14 mouse cellular contexts compared by ENCODE assay signal in the genomic region with DNA sequence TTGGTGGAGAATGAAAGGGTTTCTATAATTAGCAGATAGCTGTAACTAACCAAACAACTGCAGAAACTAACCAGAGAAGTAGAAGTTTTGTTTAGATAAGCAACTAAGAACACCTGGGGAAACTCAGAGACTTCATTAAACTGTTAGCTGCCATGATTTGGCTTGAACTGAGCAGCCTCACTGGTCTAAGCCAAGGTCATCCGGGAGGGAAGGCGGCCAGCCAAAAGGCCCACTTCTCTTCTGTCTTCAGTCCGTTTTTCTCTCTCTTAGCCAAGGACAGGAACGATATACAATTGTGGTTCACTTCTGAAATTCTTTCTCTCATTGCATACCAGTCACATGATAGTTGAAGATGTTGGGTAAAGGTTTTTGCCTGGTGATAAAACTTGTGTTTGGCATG. TPM values are rescaled to one million over a fixed set of nuclear protein-coding genes. Genes with fewer than 3 reads are reported as not detected.
DNase-seq lines count a peak whose midpoint lies in the region; ATAC-seq and TF ChIP-seq lines count a peak whose summit lies in the region.
"Had no signal": no experiment of that assay in that cellular context is flagged by ENCODE, and none has a peak within 500 bp of the region (broad histone marks: within the 10 kb centered on the region; RNA-seq: fewer than 3 reads in every experiment).

No protein-coding gene starts in this region.

- H3K27ac ChIP-seq in kidney, postnatal 0 days, result peak overlapping the region; percentile 51
- peak overlapping the region; percentile 48; the same call in 1 of the 2 replicates for H3K27ac ChIP-seq in heart, embryonic 16.5 days (ENCODE audit: low read length)
- no peak overlapping the region for H3K27ac ChIP-seq in midbrain, embryonic 15.5 days
- H3K27ac ChIP-seq: liver, embryonic 12.5 days had no signal

- ATAC-seq in kidney, postnatal 0 days (replicated peaks; ENCODE audit: low FRiP score, low read depth), result no peak
- ATAC-seq in heart, embryonic 16.5 days (replicated peaks; ENCODE audit: extremely low read depth, insufficient read depth, low FRiP score), result no peak
- ATAC-seq in midbrain, embryonic 15.5 days (replicated peaks), result no peak
- ATAC-seq: inflammation-experienced regulatory T-cells, adult 6 months; liver, embryonic 12.5 days had no signal

- H3K27me3 ChIP-seq in kidney, postnatal 0 days (ENCODE audit: insufficient read depth, low read length), result no peaks in the 10 kb centered on the region
- no peaks in the 10 kb centered on the region for H3K27me3 ChIP-seq in heart, embryonic 16.5 days (ENCODE audit: control insufficient read depth, insufficient read depth, low read length)
- no peaks in the 10 kb centered on the region for H3K27me3 ChIP-seq in midbrain, embryonic 15.5 days (replicated peaks)
- H3K27me3 ChIP-seq: liver, embryonic 12.5 days had no signal

- no peak for TF ChIP-seq CTCF in kidney, postnatal 0 days (IDR thresholded peaks at IDR 0.05; ENCODE audit: low read depth)

- DNase-seq in adrenal gland, adult 2 months, result peak; percentile 70
- no peak for DNase-seq in adrenal gland, adult 18-20 months (ENCODE audit: low spot score in 2 of 2)
- DNase-seq in kidney, postnatal 0 days (ENCODE audit: low spot score), result peak; percentile 70
- no peak for DNase-seq in kidney, adult 18-20 months
- peak; percentile 62 to 88 for DNase-seq in lung, postnatal 4 days
- no peak for DNase-seq in urinary bladder, adult 18-20 months (ENCODE audit: low spot score in 2 of 2)
- DNase-seq: cerebellum, adult 8-10 months; right cerebral cortex, postnatal 4 days; thymus, adult 18-20 months had no signal

- H3K4me2 ChIP-seq in kidney, postnatal 0 days (ENCODE audit: low read length), result no peak overlapping the region
- no peak overlapping the region for H3K4me2 ChIP-seq in heart, embryonic 16.5 days (ENCODE audit: low read depth, low read length)
- H3K4me2 ChIP-seq in midbrain, embryonic 15.5 days, result no peak overlapping the region
- H3K4me2 ChIP-seq: liver, embryonic 12.5 days had no signal

- 0 out of 2 replicates have a peak, but pooled peaks cover 9% of the 10 kb centered on the region for H3K36me3 ChIP-seq in kidney, postnatal 0 days (ENCODE audit: insufficient read depth, low read length)
- no peaks in the 10 kb centered on the region for H3K36me3 ChIP-seq in heart, embryonic 16.5 days (ENCODE audit: control insufficient read depth, insufficient read depth)
- H3K36me3 ChIP-seq in midbrain, embryonic 15.5 days (replicated peaks), result no peaks in the 10 kb centered on the region
- H3K36me3 ChIP-seq: G1E; liver, embryonic 12.5 days had no signal

- no peaks in the 10 kb centered on the region for H3K9me3 ChIP-seq in kidney, postnatal 0 days (replicated peaks; ENCODE audit: low read length)
- H3K9me3 ChIP-seq in heart, embryonic 16.5 days (replicated peaks; ENCODE audit: control insufficient read depth, low read length), result no peaks in the 10 kb centered on the region
- H3K9me3 ChIP-seq in midbrain, embryonic 15.5 days, result no peaks in the 10 kb centered on the region
- H3K9me3 ChIP-seq: G1E; liver, embryonic 12.5 days had no signal

- 45% methylated on average over 4 of the region's 4 CpGs for WGBS in kidney, postnatal 0 days
- WGBS in heart, embryonic 16.5 days, result 45% methylated on average over 4 of the region's 4 CpGs
- 88% methylated on average over 4 of the region's 4 CpGs for WGBS in midbrain, embryonic 15.5 days

- no peak overlapping the region for H3K9ac ChIP-seq in kidney, postnatal 0 days (ENCODE audit: low read depth, low read length)
- no peak overlapping the region for H3K9ac ChIP-seq in heart, embryonic 16.5 days (ENCODE audit: low read length)
- H3K9ac ChIP-seq in midbrain, embryonic 15.5 days, result no peak overlapping the region
- H3K9ac ChIP-seq: liver, embryonic 12.5 days had no signal

- peaks cover 49% of the 10 kb centered on the region for H3K4me1 ChIP-seq in kidney, postnatal 0 days (replicated peaks; ENCODE audit: insufficient read depth, low read length)
- peaks cover 63% of the 10 kb centered on the region for H3K4me1 ChIP-seq in heart, embryonic 16.5 days (ENCODE audit: control insufficient read depth, insufficient read depth, low read length)
- peaks cover 7% of the 10 kb centered on the region for H3K4me1 ChIP-seq in midbrain, embryonic 15.5 days

- H3K4me3 ChIP-seq in kidney, postnatal 0 days (replicated peaks; ENCODE audit: low read depth, low read length), result no peak overlapping the region
- H3K4me3 ChIP-seq in heart, embryonic 16.5 days (ENCODE audit: low read length), result no peak overlapping the region
- no peak overlapping the region for H3K4me3 ChIP-seq in midbrain, embryonic 15.5 days
- H3K4me3 ChIP-seq: liver, embryonic 12.5 days had no signal

RNA-seq across cellular contexts. Expression of gene Hacd2, which starts 59.9 kb away (rescaled TPM):
- total RNA-seq in adrenal gland, adult 2 months (2021), result 10 to 100 TPM; 65.5 to 84.7 TPM
- polyA plus RNA-seq in adrenal gland, adult 2 months (2012; rRNA removed), result 8.1 and 18.4 TPM in 2 replicates
- 10 to 100 TPM; 63.6 to 64.9 TPM for total RNA-seq in adrenal gland, adult 18-20 months (2021)
- polyA plus RNA-seq in kidney, postnatal 0 days (2015; fragmentation: Nextera tagmentation; extraction: Ambion mirVana), result 91.4 and 92.6 TPM in 2 replicates
- polyA plus RNA-seq in heart, embryonic 16.5 days (2015; fragmentation: Nextera tagmentation; extraction: Ambion mirVana), result 61.5 and 61.9 TPM in 2 replicates
- 42.6 and 50.6 TPM in 2 replicates for polyA plus RNA-seq in midbrain, embryonic 15.5 days (2015; fragmentation: Nextera tagmentation; extraction: Ambion mirVana)

Comparison
In these comparisons a context has a peak if more than half of its experiments do, and no peak if none do; other contexts are left out.
1. DNase-seq: peak in adrenal gland, adult 2 months (single experiment), kidney, postnatal 0 days (single experiment) and lung, postnatal 4 days (2 of 2); none in adrenal gland, adult 18-20 months (0 of 2), kidney, adult 18-20 months (single experiment) and urinary bladder, adult 18-20 months (0 of 2).